Mouse (Mus musculus): ENCODE results near the gene Rpl24.

DNA sequence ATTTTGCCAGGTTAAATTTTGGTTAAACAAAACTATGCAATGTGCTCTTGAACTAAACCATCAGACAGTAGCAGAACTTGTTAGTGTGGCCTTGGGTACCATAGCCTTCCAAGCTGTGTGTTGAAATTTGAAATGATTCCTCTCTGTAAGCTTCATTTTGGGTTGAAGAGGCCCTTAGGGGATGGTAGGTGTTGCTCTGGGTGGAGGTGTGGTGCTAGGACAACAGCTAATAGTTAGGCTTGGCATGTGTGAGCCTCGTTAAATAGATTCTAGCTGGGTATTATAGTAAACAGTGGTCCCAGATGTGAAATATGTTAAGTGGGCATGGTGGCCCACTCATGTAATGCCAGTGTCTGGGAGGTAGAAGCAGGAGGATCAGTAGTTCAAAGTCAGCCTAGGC lies 1.1 kb downstream of the Rpl24 start:
- TF ChIP-seq CTCF (IDR thresholded peaks at IDR 0.05; ENCODE audit: control insufficient read depth, insufficient read depth, insufficient replicate concordance, low read depth, low read length) (no peak), POLR2A (IDR thresholded peaks at IDR 0.05; ENCODE audit: control insufficient read depth, low read depth, low read length) (no peak)
